Mouse (Mus musculus) myocyte (in vitro differentiated cells): ENCODE measurements around the gene Klhl41. TPM values are rescaled to one million over a fixed set of nuclear protein-coding genes. Genes with fewer than 3 reads are reported as not detected.
A peak's percentile ranks its signal among the peaks of the same experiment; 100 is the strongest.

Experiments
- H3K27me3 ChIP-seq: one replicate; pipeline ENCODE4 v1.6.1; 2011; ENCODE audit not compliant: control insufficient read depth, insufficient read depth, insufficient read length
- H3K36me3 ChIP-seq: one replicate; pipeline ENCODE4 v1.6.1; 2011; ENCODE audit not compliant: control insufficient read depth, insufficient read depth
- H3K4me2 ChIP-seq: one replicate; pipeline ENCODE4 v1.6.1; 2011; ENCODE audit warnings: low read depth, control low read depth
- H3K4me3 ChIP-seq: one replicate; pipeline ENCODE4 v1.5.1; 2011; ENCODE audit warnings: mild to moderate bottlenecking, control low read depth, moderate library complexity
- H3K79me2 ChIP-seq: one replicate; pipeline ENCODE4 v1.6.1; 2011; ENCODE audit not compliant: control insufficient read depth, insufficient read depth
- H3ac ChIP-seq: one replicate; pipeline ENCODE4 v1.6.1; 2011; ENCODE audit not compliant: control insufficient read depth, insufficient read length
- CEBPB ChIP-seq: IDR thresholded peaks from 2 replicates; pipeline ENCODE4 v1.6.1; 2011; ENCODE audit warnings: mild to moderate bottlenecking, moderate library complexity; ENCODE audit not compliant: poor library complexity, insufficient read depth, severe bottlenecking
- E2F4 ChIP-seq: IDR thresholded peaks from one replicate; pipeline ENCODE4 v1.6.1; 2011; ENCODE audit warnings: mild to moderate bottlenecking, control low read depth, moderate library complexity; ENCODE audit not compliant: insufficient read depth
- MAX ChIP-seq: IDR thresholded peaks from one replicate; pipeline ENCODE4 v1.6.1; 2011; ENCODE audit warnings: low read depth, mild to moderate bottlenecking, control low read depth
- MYOD1 ChIP-seq, 3 experiments: IDR thresholded peaks; one replicate each; pipeline ENCODE4 v1.6.1; 2011; ENCODE audit warnings: control low read depth in 2 of 3, low read depth in 2 of 3, mild to moderate bottlenecking in 2 of 3, moderate library complexity in 1 of 3; ENCODE audit not compliant: insufficient read length in 2 of 3, control insufficient read depth in 1 of 3
- MYOG ChIP-seq, 3 experiments: IDR thresholded peaks; one replicate each; pipeline ENCODE4 v1.6.1; 2011; ENCODE audit warnings: control low read depth in 2 of 3, low read depth in 2 of 3, mild to moderate bottlenecking in 2 of 3; ENCODE audit not compliant: insufficient read length in 2 of 3, control insufficient read depth in 1 of 3, insufficient read depth in 1 of 3
- POLR2A ChIP-seq: IDR thresholded peaks from one replicate; pipeline ENCODE4 v1.6.1; 2011; ENCODE audit warnings: low read depth, mild to moderate bottlenecking, control low read depth, moderate library complexity; ENCODE audit not compliant: insufficient read length
- POLR2AphosphoS2 ChIP-seq: IDR thresholded peaks from one replicate; pipeline ENCODE4 v1.6.1; 2011; ENCODE audit warnings: low read depth, control low read depth; ENCODE audit not compliant: insufficient read length
- REST ChIP-seq: IDR thresholded peaks from one replicate; pipeline ENCODE4 v1.6.1; 2011; ENCODE audit warnings: mild to moderate bottlenecking, control low read depth, moderate library complexity; ENCODE audit not compliant: insufficient read depth, insufficient read length
- SRF ChIP-seq: IDR thresholded peaks from one replicate; pipeline ENCODE4 v1.6.1; 2011; ENCODE audit warnings: low read depth; ENCODE audit not compliant: control insufficient read depth, insufficient read length
- TCF12 ChIP-seq: IDR thresholded peaks from one replicate; pipeline ENCODE4 v1.6.1; 2011; ENCODE audit warnings: mild to moderate bottlenecking, control low read depth; ENCODE audit not compliant: poor library complexity, insufficient read depth, severe bottlenecking
- TCF3 ChIP-seq: IDR thresholded peaks from one replicate; pipeline ENCODE4 v1.6.1; 2011; ENCODE audit warnings: low read depth, control low read depth; ENCODE audit not compliant: insufficient read length
- USF1 ChIP-seq: IDR thresholded peaks from one replicate; pipeline ENCODE4 v1.6.1; 2011; ENCODE audit warnings: low read depth, mild to moderate bottlenecking, control low read depth, moderate library complexity
- polyA plus RNA-seq: library from polyadenylated mRNA; unstranded; fragments of >200 nt; fragmentation: generic; extraction: Trizol; gene quantifications from one replicate; pipeline ENCODE4 v1.2.1, GENCODE M21; 2012; ENCODE audit warnings: missing spikeins

The Klhl41 gene
- polyA plus RNA-seq, 1 experiment = 184 TPM

GRCm38 (mm10) chr2:69693501-69693900 lies 23.6 kb downstream of the Klhl41 start:
- Histone ChIP-seq H3K4me2 (no peak overlapping the region), H3K36me3 (peaks cover 15% of the 10 kb centered on the region), H3K4me3 (no peak overlapping the region), H3K27me3 (no peaks in the 10 kb centered on the region), H3ac (no peak overlapping the region), H3K79me2 (no peaks in the 10 kb centered on the region)
- TF ChIP-seq CEBPB (no peak), MAX (no peak), TCF3 (no peak), E2F4 (no peak), POLR2AphosphoS2 (no peak), REST (no peak), SRF (no peak), TCF12 (no peak), USF1 (no peak), MYOG (IDR thresholded peaks at IDR 0.05; ENCODE audit: control insufficient read depth in 1 of 3, insufficient read depth in 1 of 3, insufficient read length in 2 of 3, low read depth in 2 of 3) (no peak), POLR2A (no peak)

- no peak overlapping the region for H3K4me2 ChIP-seq
- no peak overlapping the region for H3K4me3 ChIP-seq
- H3K27me3 ChIP-seq = no peaks in the 10 kb centered on the region
- TF ChIP-seq CEBPB (no peak), POLR2A (no peak), MYOD1 (IDR thresholded peaks at IDR 0.05; ENCODE audit: control insufficient read depth in 1 of 3, insufficient read length in 2 of 3, low read depth in 2 of 3) (no peak), TCF12 (no peak), REST (no peak), MYOG (IDR thresholded peaks at IDR 0.05; ENCODE audit: control insufficient read depth in 1 of 3, insufficient read depth in 1 of 3, insufficient read length in 2 of 3, low read depth in 2 of 3) (no peak), POLR2AphosphoS2 (no peak), E2F4 (no peak), MAX (no peak), TCF3 (no peak)
- no peak overlapping the region for H3ac ChIP-seq
- no peaks in the 10 kb centered on the region for H3K79me2 ChIP-seq
- H3K36me3 ChIP-seq = peaks cover 20% of the 10 kb centered on the region
Observed at GRCm38 (mm10) chr2:69700446-69700845, 30.5 kb downstream of the Klhl41 start.

- TF ChIP-seq CEBPB (no peak), TCF12 (no peak), MYOG (IDR thresholded peaks at IDR 0.05; ENCODE audit: control insufficient read depth in 1 of 3, insufficient read depth in 1 of 3, insufficient read length in 2 of 3, low read depth in 2 of 3) (no peak), USF1 (no peak), MYOD1 (IDR thresholded peaks at IDR 0.05; ENCODE audit: control insufficient read depth in 1 of 3, insufficient read length in 2 of 3, low read depth in 2 of 3) (no peak), SRF (no peak), REST (no peak), MAX (no peak)
- no peaks in the 10 kb centered on the region for H3K79me2 ChIP-seq
Observed at GRCm38 (mm10) chr2:69712171-69712570, 42.3 kb downstream of the Klhl41 start.

GRCm38 (mm10) chr2:69712981-69713625 lies 43.2 kb downstream of the Klhl41 start, which contains the start of gene Fastkd1:
Fastkd1 (minus strand) TSS chr2:69713516.
- Histone ChIP-seq H3K79me2 (no peaks in the 10 kb centered on the region), H3K36me3 (peaks cover 5% of the 10 kb centered on the region), H3K4me3 (peak within 1 kb of the TSS; percentile 60)

More at GRCm38 (mm10) chr2:69712171-69712570, 42.3 kb downstream of the Klhl41 start:
- peak overlapping the region; percentile 60 for H3K4me3 ChIP-seq
- H3ac ChIP-seq = no peak overlapping the region
- H3K27me3 ChIP-seq = no peaks in the 10 kb centered on the region
- H3K36me3 ChIP-seq = peaks cover 5% of the 10 kb centered on the region
- peak overlapping the region; percentile 95 for H3K4me2 ChIP-seq

GRCm38 (mm10) chr2:69713626-69714014 lies 43.7 kb downstream of the Klhl41 start:
- TF ChIP-seq USF1 (no peak), MAX (no peak), CEBPB (no peak), E2F4 (no peak), MYOD1 (IDR thresholded peaks at IDR 0.05; ENCODE audit: control insufficient read depth in 1 of 3, insufficient read length in 2 of 3, low read depth in 2 of 3) (no peak), MYOG (IDR thresholded peaks at IDR 0.05; ENCODE audit: control insufficient read depth in 1 of 3, insufficient read depth in 1 of 3, insufficient read length in 2 of 3, low read depth in 2 of 3) (no peak), POLR2A (no peak), POLR2AphosphoS2 (no peak)
- H3K4me3 ChIP-seq = peak overlapping the region; percentile 60

More at GRCm38 (mm10) chr2:69712981-69713625, 43.2 kb downstream of the Klhl41 start, which contains the start of gene Fastkd1:
- Histone ChIP-seq H3ac (no peak within 1 kb of the TSS), H3K27me3 (no peaks in the 10 kb centered on the region), H3K4me2 (peak within 1 kb of the TSS; percentile 95)
- TF ChIP-seq USF1 (no peak), POLR2A (peak; percentile 53), TCF12 (no peak), POLR2AphosphoS2 (peak; percentile 33)

More at GRCm38 (mm10) chr2:69713626-69714014, 43.7 kb downstream of the Klhl41 start:
- Histone ChIP-seq H3ac (no peak overlapping the region), H3K4me2 (peak overlapping the region; percentile 95), H3K79me2 (no peaks in the 10 kb centered on the region), H3K27me3 (no peaks in the 10 kb centered on the region), H3K36me3 (peaks cover 5% of the 10 kb centered on the region)
